Mouse (Mus musculus): ENCODE measurements at regions not wholly inside any gene's neighbourhood (a gene's known extent, or its start where the extent isn't known, plus 50 kb on each side); places are given as distances from the start of the nearest gene placed in this dataset.

- 87% methylated on average over 2 of the region's 2 CpGs for WGBS
- no peak overlapping the region for H3K4me2 ChIP-seq (replicated peaks)
- no peaks in the 10 kb centered on the region for H3K27me3 ChIP-seq (replicated peaks)
- H3K9ac ChIP-seq: no peak overlapping the region
- H3K27ac ChIP-seq: no peak overlapping the region
- no peak for ATAC-seq (ENCODE audit: low FRiP score, low read depth)
- H3K4me3 ChIP-seq: no peak overlapping the region
- no peaks in the 10 kb centered on the region for H3K36me3 ChIP-seq
- no peaks in the 10 kb centered on the region for H3K9me3 ChIP-seq
- H3K4me1 ChIP-seq: no peaks in the 10 kb centered on the region
Observed at GRCm38 (mm10) chr17:74950316-74950715, 55.1 kb upstream of the Ltbp1 start.

DNA sequence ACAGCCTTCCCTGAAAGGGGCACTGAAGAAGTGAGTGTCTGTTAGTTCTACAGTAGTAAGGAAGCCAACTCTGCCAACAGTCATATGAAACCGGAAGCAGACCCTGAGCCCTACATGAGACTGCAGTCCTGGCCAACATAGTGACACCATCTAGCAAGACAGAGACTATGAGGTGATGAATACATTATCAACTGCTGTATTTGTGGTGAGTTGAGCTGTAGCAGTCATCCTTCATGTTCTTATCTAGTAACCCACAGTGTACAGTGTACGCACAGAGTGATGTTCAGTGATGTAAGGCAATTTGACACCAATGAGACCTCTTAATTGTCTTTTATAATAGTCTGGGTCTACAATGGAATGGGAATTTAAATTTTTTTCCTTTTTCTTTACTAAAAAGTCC lies 50.4 kb upstream of the Ltbp1 start:
- Histone ChIP-seq H3K4me3 (no peak overlapping the region), H3K27me3 (replicated peaks) (no peaks in the 10 kb centered on the region), H3K4me1 (peaks cover 2% of the 10 kb centered on the region), H3K36me3 (no peaks in the 10 kb centered on the region), H3K9me3 (no peaks in the 10 kb centered on the region), H3K9ac (no peak overlapping the region), H3K27ac (no peak overlapping the region), H3K4me2 (replicated peaks) (no peak overlapping the region)
- 91% methylated on average over 2 of the region's 2 CpGs for WGBS
- no peak for ATAC-seq (ENCODE audit: low FRiP score, low read depth)
